Mouse (Mus musculus): ENCODE measurements around the gene Btbd11.

The Btbd11 gene

DNA sequence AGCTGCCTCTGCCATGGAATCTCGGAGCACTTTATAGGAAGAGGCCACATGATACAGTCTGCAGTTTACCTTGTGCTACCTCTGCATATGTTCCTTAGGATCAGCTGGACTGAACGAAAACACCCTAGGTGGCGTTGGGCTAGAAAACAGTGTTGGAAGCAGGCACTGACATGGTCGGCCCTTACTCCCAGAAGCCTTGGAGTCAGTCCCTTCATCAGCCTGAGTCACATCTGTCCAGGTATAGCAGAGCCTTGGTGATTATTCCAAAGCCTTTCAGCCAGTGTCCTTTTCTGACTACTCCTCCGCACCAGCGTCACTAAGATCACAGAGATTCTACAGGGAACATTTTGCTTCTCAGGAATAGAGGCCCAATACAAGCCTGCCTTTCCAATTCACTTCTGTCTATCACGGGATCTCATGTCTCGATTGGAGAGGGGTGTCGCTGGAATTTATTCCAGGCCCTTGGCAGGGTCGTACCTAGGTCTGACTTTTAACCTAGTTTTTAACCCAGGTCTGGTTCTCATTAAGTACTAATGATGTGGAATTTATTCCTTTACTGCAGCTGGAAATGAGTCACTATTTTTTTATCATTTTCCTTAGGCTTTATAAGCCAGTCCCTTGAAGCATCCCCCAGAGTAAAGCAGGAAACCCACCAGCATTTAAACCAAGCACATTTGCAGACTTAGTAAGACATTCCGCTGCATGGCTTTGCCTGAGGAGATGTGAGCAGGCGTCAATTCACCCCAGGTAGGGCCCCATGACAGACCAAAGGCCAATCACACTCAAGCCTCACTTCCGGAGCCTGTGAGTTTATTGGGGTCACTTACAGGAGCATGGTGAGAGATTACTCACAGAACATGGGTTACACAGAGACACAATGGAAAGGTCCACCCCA lies 192.2 kb downstream of the Btbd11 start:
- in situ Hi-C loops (cut with MboI; ENCODE audit: unreplicated experiment in 2 of 2) = no loop called here

DNA sequence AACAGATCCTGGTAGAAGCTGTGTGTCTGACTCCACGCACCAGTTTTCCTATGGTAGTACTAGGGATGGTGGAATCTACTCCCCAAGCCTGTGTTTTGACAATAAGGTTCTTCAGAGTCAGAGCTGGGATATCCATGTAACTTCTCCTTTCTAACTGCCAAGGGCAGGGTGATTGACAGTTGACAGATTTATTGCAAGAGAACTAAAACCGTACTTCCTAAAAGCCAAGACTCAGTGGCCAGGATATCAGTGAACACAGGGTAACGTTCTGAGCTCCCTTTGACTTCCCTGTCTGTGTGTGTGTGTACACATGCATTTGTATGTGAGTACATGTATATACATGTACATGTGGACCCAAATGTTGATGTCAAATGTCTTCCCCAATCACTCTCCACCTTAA lies 201.1 kb downstream of the Btbd11 start:
- in situ Hi-C loops (cut with MboI; ENCODE audit: unreplicated experiment in 2 of 2) = no loop called here

DNA sequence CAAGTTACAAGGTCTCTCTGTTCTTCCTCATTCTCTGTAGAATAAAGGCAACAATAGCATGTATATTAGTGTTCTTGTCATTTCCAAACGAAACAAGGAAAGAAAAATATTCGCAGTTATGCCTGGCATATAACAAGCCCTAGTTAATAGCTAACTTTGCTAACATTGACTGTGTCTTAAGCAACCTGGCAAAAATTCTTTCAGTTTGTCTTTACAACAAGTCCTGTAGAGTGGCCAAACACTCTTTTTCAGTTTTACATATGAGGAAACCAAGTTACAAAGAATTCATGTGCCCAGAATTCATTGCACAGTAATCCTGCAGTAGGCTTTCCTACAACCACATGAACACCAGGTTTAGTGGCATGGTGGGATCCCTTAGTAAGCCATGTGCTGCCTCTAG lies 203.4 kb downstream of the Btbd11 start:
- in situ Hi-C loops (cut with MboI; ENCODE audit: unreplicated experiment in 2 of 2) = no loop called here

DNA sequence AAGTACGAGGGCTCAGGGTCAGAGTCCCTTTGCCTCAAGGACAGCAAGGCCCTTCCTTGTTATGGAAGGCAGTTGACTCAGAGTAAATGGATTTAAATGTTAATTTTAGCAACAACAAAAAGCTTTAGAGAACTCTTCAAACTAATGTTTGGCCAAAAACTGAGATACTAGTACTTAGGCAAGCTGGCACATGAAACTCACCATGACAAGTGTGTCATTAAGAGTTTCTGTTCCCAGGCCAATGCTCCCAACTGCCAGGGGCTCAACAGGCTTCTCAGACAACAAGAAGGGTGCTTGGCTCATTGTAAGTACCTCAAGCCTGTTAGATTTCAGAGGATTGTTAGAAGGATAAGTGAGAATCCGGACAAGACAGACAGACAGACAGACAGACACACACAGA lies 204.7 kb downstream of the Btbd11 start:
- in situ Hi-C loops (cut with MboI; ENCODE audit: unreplicated experiment in 2 of 2) = no loop called here

DNA sequence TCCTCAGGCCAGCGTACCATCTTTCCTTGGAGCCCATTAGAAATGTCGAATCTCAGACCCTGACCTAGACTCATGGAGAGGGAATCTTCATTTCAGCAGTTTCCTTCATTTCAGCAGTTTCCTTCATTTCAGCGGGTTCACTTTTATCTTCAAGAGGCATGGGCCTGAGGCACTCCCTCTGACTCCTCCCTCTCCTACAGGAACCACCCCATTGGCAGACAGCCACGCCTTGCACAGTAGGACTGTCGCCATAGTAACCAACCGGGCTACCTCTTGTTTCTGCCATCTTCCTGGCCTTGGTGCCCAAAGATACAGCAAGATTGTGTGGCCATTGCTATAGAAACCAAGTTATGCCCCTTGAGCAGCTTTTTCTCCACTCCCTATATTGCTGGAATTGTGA lies 205.4 kb downstream of the Btbd11 start:
- in situ Hi-C loops (cut with MboI; ENCODE audit: unreplicated experiment in 2 of 2) = no loop called here

DNA sequence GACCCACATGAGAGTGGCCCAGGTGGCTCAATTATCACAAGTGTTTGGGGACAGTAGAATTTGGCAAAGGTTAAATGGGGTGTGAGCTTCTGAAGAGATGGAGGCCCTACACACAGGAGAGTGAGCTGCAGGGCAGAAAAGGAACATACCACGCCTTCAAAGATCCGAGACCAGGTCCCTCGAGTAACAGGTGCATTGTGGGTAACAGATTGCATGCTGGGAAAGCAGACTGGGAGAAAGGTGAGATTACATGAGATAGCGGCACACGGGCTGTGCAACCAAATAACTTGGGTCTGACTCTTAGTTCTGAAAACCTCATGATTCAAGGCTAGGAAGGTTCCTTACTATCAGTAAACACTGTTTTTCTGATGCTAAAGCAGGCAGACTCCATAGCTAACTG lies 209.7 kb downstream of the Btbd11 start:
- in situ Hi-C loops (cut with MboI; ENCODE audit: unreplicated experiment in 2 of 2) = no loop called here

DNA sequence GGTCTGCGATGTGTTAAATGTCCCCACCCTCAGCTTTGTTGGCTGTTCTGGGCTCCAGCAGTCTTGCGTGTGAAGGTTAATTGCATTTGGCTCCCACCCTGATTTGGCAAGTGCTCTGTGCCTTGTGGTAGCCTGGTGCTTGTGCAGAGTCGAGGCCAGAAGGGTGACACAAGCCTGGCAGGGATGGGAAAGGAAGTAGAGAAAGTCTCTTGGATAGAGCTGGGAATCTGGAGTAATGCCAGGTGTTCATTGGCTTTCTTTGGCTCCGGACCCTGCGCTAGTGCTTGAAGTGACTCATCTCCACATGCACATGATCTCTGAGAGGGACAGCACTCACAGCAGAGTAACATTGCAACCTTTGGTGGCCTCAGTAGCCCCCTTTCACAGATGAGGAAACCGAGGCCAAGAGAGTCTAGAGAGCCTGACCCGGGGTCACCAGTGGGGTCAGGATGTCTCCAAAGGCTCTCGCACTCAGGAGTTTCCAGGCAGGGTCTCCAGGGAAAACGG lies 211.5 kb downstream of the Btbd11 start:
- in situ Hi-C loops (cut with MboI; ENCODE audit: unreplicated experiment in 2 of 2) = no loop called here

DNA sequence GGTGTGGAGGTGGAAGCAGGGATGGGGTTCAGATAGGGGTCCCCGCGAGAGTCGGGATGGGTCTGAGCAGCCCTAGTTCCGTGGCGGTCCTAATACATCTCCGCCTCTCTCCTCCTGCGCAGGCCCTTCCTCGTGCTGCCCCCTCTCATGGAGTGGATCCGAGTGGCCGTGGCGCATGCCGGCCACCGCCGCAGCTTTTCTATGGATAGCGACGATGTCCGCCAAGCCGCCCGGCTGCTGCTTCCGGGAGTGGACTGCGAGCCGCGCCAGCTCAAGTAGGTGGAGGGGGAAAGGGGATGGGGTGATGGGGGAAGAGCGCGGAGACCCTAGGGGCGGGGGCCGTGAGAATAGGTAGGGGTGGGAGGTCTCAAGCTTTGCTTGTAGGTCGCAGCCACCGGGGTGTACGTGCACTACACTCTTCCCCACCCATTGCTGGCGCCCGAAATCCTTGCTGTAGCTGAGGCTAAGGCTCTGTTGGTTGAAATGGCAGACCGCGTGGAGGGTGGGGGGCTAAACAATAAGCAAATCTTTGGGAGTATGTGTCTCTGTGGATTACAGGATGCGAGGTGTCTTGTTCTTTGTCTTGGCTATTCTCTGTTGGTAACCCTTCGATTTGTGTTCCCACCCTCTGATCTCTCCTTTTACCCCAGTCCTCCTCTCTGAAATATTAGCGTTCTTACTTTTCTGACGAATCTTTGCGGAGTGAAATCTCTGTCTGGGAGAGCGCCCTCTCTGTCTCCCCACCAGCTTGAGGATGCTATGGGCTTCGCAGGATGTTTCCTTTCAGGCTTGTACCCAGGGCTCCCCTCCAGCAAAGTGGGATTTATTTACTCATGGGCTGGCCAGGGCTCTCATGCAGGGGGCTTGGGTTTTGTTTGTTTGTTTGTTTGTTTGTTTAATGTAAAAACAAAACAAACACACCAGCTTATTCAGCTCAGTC lies 212.3 kb downstream of the Btbd11 start:
- in situ Hi-C loops (cut with MboI; ENCODE audit: unreplicated experiment in 2 of 2) = no loop called here

DNA sequence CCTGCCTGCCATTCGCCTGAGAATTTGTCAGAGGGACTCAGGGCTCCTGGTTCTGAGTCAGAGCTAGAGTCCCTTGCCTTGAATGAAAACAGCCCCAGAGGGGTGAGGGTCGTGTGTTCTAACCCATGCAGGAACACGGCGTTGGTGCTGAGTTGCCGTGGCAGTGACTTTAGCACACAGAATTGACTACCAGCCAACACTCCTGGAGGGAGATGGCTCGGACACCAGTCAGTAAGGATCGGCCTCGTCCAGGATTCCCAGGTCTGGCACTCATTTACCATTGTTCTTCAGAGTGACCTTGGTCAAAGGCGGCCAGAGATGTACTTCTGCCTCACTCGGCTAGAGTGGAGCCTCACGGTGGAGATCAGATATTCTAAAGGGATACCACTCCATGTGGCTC lies 215.9 kb downstream of the Btbd11 start:
- in situ Hi-C loops (cut with MboI; ENCODE audit: unreplicated experiment in 2 of 2) = no loop called here

DNA sequence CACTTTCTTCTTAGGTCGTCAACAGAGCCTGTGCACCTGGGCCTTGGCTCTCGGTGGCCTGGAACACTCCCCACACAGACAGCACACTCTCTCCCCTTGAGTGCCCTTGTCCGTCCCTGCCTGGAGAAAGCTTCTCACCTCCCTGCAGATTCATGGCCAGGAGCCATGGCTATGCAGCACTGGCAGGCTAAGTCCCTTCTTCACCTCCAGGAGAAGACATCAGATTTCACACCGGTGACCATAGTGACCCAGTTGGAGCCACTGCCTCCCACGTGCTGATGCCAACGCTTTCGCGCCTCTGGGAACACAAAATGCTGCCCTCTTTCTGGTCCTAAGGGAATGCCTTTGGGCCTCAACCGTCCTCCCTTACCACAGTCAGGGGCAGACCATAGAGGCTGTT lies 217.9 kb downstream of the Btbd11 start:
- in situ Hi-C loops (cut with MboI; ENCODE audit: unreplicated experiment in 2 of 2) = no loop called here

DNA sequence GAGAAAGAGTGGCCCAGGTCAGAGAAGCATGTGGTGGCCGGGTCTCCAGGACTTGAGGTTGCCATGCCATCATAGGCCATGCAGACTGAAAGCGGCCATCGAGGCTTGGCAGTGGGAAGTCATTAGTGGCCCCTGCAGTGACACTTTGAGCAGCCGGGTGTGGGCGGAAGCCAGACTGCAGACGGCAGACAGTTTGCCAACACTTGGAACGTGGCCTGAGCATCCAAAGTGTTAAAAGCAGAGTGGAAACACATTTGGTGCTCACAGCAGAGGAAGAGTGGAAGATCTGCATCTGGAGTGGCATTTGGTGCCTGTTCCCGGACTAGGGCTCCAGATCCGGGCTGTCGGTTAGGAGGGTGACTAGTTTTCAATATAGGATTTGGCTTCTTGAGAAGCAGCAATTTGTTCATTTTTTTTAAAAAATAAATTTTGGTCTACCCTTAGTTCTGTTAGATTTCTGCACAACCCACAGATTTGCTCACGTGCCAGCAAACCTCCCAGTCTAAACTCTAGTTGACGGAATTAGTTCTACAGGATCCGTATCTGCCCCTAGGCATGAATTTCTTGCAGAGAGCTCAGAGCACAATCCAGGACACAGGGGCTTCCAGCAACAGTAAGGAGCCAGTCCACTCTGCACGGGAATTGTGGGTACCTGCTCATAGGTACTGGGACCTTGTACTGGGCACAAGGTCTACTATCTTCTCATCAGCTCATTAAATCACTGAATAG lies 222.1 kb downstream of the Btbd11 start:
- in situ Hi-C loops (cut with MboI; ENCODE audit: unreplicated experiment in 2 of 2) = no loop called here

DNA sequence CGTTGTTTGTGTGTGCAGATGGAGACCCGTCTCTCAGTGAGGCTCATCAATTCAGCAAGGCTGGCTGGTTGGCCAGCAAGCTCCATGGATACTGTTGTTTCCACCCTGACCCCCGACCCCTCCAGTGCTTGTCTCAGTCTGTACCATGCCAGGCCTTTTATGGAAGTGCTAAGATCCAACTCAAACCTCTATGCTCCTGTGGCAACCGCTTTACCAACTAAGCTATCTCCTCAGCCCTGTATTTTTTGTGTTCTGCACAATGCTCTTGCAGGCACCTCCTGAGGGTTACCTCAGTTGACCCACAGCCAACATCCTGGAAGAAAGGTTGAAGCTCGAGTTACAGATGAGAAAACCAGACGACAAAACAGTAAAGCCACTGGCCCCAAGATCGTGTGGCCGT lies 230.5 kb downstream of the Btbd11 start:
- in situ Hi-C loops (cut with MboI; ENCODE audit: unreplicated experiment in 2 of 2) = no loop called here

DNA sequence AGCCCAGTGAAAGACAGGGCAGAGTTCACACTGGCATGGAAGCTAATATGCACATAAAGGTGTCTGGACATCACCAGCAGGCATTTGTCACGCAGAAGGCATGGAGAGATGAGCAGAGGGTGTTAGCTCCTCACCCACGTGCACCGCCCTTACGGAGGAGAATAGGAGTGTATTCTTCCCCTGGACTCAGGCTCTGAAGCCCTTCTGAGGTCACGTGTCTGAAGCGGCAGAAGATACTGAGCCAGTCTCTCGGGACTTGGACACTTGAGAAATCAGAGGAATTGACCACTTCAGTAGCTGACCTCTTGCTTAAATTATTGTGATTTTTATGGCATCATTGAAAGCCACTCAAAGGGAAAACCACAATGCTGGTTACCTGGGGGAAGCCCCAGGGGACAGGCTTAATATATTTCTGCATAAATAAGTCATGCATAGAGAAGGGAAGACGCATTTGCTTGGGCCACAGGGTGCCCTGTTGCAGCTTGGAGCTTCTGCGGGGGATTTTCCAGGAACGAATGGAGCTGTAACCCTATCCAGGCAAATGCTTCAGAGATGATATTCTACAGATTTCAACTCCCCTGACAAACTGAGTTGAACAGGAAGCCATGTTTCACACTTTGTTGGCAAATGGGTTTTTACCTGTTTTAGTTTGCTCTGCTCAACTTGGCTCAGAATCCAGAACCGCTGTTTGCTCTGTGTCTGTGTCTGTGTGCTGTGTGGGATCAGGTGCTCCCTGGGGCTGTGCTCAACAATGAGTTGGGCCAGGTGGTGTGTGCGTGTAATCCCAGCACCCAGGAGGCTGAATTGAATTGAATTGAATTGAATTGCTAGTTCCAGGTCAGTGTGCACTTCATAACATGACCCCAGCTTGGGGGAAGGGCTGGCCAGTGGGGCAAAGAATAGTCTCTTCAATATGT lies 231.1 kb downstream of the Btbd11 start:
- in situ Hi-C loops (cut with MboI; ENCODE audit: unreplicated experiment in 2 of 2) = no loop called here

DNA sequence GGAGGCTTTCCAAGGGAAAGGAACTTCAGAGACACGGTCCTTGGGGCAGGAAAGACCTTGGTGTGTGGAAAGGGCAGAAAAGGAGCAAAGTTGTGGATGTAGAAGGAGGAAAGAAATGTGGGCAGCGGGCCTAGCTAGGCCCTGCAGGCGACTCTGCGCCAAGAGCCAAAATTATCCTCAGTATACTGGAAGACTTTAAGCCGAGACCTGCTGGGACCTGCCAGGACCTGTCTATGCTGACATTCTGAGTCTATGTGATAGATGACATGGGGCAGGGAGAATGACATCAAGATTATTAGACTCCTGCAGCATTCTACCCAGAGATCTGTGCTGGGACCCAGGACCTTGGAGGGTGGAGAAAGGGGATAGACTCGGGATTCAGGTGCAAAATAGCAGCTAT lies 234.5 kb downstream of the Btbd11 start:
- in situ Hi-C loops (cut with MboI; ENCODE audit: unreplicated experiment in 2 of 2) = no loop called here

DNA sequence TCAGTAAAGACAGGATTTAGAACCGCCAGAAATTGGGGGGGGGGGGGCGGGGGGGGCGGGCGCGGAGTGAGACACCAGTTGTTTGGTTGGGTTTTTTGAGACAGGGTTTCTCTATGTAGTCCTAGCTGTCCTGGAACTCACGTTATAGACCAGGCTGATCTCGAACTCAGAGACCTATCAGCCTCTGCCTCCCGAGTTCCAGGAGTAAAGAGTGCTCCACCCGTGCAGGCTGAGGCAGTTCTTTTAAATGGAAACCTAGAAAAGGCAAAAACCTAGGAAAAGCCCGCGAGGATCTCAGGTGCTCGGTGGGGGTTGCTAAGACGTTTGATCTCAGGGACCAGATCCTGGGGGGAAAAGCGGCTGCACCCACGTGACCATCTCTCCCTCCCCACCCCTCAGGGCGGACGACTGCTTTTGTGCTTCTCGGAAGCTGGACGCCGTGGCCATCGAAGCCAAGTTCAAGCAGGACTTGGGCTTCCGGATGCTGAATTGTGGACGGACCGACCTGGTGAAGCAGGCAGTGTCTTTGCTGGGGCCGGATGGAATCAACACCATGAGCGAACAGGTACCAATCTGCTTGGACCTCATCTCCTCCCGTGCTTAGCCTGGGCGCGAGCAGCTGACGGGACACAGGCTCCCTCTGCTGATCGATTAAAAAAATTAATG lies 238.0 kb downstream of the Btbd11 start:
- in situ Hi-C loops (cut with MboI; ENCODE audit: unreplicated experiment in 2 of 2) = no loop called here

DNA sequence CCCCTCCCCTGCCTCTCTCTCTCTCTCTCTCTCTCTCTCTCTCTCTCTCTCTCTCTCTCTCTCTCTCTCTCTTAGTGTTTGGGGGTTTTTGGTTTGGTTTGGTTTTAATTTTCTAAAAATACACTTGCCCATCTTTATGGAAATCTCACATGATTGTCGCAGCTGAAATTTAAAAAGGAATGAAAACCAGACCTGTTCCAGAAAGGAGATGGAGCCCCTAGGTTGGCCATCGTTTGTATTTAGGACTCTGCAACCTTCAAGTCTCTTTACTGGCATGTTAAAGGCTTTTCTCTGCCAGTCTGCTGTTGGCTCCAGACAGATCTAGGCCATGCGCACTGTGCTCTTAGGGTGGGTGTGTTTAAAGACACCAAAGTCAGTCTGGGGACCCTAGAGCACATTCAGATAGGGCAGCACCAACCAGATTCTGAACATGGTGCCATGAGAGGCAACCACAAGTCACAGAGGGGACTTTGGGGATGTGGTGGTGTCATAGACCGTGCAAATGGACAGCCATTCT lies 238.6 kb downstream of the Btbd11 start:
- in situ Hi-C loops (cut with MboI; ENCODE audit: unreplicated experiment in 2 of 2) = no loop called here

DNA sequence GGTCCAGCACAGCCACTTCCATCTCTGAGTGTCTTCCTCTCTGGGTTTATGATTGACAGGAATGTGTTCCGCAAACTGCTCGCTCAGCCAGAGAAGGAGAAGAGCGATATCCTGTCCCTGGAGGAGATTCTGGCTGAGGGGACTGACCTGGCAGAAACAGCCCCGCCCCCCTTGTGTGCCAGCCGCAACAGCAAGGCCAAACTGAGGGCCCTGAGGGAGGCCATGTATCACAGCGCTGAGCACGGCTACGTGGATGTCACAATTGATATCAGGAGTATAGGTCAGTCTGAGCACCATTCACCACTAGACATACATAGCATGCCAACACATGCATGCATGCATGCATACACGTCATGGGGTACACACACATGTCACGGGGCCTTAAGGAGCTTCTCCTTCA lies 245.4 kb downstream of the Btbd11 start:
- in situ Hi-C loops (cut with MboI; ENCODE audit: unreplicated experiment in 2 of 2) = no loop called here

DNA sequence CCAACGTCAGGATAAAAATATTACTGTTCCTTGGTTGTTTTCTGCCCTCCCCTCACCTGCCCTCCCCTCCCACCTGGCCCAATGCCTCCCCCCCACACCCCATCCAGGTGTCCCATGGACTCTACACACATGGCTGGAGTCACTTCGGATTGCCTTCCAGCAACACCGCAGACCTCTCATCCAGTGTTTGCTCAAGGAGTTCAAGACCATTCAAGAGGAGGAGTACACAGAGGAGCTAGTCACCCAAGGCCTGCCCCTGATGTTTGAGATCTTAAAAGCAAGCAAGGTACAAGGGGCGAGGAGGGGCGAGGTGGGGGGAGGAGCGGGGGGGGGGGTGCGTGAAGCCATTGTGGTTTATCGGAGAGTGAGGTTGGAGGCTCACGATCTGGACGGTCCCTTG lies 247.0 kb downstream of the Btbd11 start:
- in situ Hi-C loops (cut with MboI; ENCODE audit: unreplicated experiment in 2 of 2) = no loop called here

DNA sequence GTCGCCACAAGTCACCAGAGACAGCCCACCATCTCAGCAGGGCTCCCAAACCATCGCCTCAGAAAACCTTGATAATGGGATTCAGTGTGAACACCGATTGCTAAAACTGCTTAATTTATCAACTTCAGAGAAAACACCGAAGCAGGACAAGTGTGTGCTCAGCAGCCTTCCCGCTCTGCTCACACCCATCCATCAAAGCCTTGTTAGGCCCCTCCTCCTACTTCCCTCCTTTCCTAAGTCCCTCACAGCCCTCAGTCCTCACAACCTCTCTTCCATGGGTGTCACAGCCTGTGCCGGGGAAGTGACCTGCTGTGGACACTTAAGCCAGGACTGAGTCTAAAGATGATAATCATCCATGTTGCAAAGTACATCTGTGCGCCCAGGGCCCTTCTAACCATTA lies 251.0 kb downstream of the Btbd11 start:
- in situ Hi-C loops (cut with MboI; ENCODE audit: unreplicated experiment in 2 of 2) = no loop called here

All from v-Abl transformed pro-B cells (cell line).